Mouse (Mus musculus): ENCODE measurements around the gene Dock9.

Dock9 gene

GRCm38 (mm10) chr14:121797457-121798410 is at the start of gene Dock9:
Gene Dock9 (minus strand): TSS chr14:121797837.
- peak; percentile 64 to 79 for DNase-seq (ENCODE audit: low spot score in 2 of 2)

DNA sequence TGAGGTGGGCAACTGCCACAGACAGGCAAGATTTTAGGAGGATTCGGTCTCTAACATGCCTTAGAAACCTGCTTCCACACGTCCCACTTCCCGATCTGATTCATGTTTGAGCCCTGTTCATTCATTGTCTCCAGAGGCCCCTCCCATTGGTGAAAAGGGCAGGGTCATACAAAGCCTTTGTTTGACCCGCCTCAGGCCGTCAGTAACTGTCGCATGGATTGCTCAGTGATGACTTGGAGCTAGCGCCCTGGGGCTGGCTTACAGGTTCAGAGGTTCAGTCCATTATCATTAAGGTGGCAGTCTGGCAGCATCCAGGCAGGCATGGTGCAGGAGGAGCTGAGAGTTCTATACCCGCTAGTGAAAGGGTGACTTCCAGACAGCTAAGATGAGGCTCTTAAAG is 46.8 kb upstream of the Dock9 start:
- no peak for DNase-seq (ENCODE audit: low spot score in 2 of 2)

DNA sequence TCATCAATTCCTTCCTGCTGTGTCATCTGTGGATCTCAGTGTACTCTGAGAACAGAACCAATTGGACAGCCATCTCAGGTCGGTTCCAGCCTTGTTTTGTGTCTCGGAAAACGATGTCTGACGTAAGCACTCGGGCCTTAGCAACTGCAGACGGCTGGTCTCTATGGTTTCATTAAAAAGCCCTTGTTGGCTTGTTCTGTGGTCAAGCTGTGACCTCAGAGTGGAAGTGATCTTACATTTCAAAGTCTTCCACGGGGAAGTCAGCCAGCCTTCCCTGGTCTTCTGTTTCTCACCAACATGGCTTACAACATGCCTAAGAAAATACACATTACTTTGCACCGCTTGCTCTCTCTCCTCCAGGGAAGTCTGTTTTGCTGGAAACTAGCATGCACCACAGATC is 42.6 kb upstream of the Dock9 start:
- no peak for DNase-seq (ENCODE audit: low spot score in 2 of 2)

DNA sequence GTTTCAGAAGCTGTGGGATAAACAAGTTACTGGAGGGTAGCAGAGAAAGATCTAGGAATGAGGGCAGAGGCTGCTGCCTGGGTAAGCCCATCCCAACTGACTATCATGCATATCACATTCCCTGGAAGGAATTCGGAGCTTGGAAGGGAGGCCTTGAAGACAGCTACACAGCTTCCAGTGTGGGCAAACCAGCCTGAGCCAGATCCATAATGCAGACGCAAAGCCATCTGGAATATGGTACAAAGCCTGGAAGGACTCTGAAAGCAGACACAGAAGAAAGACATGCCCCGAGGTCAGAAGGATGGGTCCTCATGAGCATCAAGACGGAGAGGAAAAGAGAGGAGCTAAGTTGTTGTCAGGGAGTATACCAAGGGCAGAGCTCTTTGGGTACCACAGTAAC is 40.5 kb upstream of the Dock9 start:
- DNase-seq (ENCODE audit: low spot score in 2 of 2): no peak

GRCm38 (mm10) chr14:121833001-121833520 is 35.4 kb upstream of the Dock9 start:
- DNase-seq (ENCODE audit: low spot score in 2 of 2): no peak

GRCm38 (mm10) chr14:121829816-121830442 is 32.3 kb upstream of the Dock9 start:
- no peak for DNase-seq (ENCODE audit: low spot score in 2 of 2)

GRCm38 (mm10) chr14:121827091-121827490 is 29.5 kb upstream of the Dock9 start:
- DNase-seq (ENCODE audit: low spot score in 2 of 2): no peak

DNA sequence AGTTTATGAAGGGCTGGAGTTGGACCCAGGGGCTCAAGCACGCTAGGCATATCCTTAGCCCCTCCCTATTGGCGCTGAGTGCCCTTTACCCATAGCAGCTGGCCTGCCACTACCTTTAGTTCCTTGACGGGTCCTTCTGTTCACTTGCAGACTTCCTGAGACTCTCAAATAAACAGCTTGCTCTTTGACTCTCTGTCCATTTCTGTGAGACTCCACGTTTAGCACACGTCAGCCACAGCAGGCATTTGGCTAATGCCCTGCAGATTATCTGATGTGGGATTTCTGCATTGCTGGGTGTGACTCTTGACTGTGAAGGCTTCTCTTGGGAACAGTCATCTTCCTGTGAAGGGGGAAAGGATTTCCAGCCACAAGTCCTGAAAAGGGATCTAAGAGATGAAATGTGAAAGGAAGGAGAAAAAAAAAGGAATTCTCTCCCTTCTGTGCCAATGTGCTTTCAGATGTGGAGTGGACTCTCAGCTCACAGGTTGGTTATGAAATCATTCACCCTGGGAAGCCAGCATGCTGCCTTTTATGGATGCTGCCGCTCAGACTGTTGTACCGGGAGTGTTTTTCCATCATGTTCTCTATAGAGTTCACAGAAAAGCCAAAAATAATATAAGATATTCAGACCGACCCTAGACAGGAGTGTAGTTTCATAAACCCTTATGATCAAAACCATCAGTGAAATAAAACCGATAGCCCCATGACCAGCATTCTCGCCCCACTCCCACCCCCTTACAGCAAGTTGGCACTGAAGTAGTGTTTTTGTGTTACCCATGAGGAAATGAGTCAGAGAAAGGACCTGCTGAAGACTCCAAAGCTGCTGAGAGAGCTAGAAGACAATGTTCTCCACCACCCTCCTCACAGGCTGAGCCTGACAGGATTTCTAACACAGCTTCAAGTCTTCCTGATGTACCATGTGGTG is 28.1 kb upstream of the Dock9 start:
- DNase-seq (ENCODE audit: low spot score in 2 of 2): no peak

DNA sequence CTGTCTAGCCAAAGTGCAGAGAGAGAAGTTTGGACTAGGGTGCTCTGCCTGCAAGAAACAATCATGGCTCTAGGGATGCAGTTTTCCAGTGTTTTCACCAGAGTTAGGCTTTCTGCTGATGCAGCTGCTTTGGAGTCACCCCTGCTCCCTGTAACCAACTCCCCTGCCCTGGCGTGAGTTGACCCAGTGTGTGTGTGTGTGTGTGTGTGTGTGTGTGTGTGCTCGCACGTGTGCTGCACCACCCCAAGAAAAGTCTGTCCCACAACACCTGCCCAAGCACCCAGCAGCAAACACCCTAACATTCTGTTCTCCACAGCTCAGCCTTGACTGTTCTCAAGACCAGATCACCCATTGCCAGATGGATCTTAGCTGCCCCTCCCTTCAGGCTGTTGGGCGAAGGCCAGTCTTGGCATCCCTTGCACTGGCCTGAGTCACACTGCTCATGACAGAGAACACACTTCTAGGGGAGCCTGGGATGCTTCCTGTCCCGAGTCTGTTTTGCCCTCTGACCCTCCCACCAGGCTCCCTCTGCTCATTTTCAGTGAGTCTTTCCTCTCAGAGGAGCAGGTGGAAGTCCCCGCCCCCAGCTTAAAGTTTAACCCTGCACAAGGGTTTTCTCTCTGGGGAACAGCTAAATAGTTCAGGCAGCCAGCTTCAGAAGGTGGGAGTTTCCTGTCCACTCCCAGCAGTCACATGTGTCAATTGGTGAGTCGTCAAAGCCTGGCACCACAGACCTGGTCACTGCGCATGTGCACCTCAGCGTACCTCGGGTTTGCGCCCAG is 26.9 kb upstream of the Dock9 start:
- DNase-seq (ENCODE audit: low spot score in 2 of 2): peak in 1 of 2 experiments; percentile 17

- no peak for DNase-seq (ENCODE audit: low spot score in 2 of 2)
These were observed 25.4 kb upstream of the Dock9 start for GRCm38 (mm10) chr14:121822997-121823396.

DNA sequence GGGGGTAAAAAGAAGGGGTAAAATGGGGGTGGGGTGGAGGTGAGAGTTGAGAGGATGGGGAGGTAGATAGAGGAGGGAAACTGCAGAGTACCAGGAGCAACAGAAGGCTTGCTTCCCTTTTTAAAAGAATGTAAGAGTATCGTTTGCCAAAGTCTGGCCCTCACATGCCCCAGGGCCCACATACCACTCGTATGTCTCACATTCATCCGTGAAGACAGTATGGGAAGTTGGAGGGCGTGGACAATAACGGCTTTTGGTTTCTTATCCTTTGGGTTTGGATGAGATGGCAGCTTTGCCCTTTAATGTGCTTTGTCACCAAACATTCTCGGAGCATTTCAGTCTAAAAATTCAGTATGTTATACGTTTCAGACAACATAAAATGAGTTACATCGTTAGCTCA is 24.9 kb upstream of the Dock9 start:
- DNase-seq (ENCODE audit: low spot score in 2 of 2): no peak

- no peak for DNase-seq (ENCODE audit: low spot score in 2 of 2)
These were observed 9.2 kb upstream of the Dock9 start for GRCm38 (mm10) chr14:121806791-121807190.

DNA sequence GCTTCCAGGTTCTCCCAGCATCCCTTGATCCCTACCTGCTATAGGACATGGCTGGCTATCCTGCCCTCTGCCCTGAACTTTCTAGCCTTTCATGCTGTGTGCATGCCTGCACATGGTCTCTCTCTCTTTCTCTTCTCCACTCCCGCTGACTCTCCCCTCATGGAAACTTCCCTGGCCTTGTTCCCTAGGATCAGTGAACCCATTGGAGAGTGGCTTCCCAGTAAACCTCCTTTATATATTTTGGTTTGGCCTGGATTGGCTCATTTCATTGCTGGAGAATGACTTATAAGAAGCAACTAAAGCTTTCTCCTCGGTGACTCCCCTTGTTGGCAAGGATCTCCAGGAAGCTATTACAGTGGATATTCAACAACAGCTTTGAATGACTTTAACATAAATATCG is 8.7 kb upstream of the Dock9 start:
- DNase-seq (ENCODE audit: low spot score in 2 of 2): no peak

- peak in 1 of 2 experiments; percentile 46 for DNase-seq (ENCODE audit: low spot score in 2 of 2)
These were observed 6.8 kb upstream of the Dock9 start for GRCm38 (mm10) chr14:121804461-121804860.

- DNase-seq (ENCODE audit: low spot score in 2 of 2): peak in 1 of 2 experiments; percentile 35
These were observed 3.3 kb upstream of the Dock9 start for GRCm38 (mm10) chr14:121800962-121801361.

DNA sequence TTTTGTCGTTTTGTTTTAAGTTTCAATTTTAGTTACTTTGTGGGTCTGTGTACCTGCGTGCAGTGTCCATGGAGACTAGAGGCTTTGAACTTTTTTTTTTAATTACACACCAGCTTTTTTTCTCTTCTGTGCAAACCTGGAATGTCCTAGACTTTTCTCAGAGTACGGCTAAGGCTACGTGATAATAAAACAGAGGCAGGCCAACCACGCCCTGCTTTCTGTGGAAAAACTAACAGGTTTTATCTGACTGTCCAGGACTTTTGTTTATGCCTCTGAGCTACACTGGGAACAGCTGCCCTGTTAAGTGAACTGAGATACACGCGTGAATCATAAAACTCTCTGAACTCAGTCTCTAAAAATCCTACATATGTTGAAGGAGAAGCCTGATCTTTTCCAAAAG is 1.5 kb upstream of the Dock9 start:
- DNase-seq (ENCODE audit: low spot score in 2 of 2): no peak

- DNase-seq (ENCODE audit: low spot score in 2 of 2): peak; percentile 62 to 84
These were observed 768 bp upstream of the Dock9 start for GRCm38 (mm10) chr14:121798411-121798799.

DNA sequence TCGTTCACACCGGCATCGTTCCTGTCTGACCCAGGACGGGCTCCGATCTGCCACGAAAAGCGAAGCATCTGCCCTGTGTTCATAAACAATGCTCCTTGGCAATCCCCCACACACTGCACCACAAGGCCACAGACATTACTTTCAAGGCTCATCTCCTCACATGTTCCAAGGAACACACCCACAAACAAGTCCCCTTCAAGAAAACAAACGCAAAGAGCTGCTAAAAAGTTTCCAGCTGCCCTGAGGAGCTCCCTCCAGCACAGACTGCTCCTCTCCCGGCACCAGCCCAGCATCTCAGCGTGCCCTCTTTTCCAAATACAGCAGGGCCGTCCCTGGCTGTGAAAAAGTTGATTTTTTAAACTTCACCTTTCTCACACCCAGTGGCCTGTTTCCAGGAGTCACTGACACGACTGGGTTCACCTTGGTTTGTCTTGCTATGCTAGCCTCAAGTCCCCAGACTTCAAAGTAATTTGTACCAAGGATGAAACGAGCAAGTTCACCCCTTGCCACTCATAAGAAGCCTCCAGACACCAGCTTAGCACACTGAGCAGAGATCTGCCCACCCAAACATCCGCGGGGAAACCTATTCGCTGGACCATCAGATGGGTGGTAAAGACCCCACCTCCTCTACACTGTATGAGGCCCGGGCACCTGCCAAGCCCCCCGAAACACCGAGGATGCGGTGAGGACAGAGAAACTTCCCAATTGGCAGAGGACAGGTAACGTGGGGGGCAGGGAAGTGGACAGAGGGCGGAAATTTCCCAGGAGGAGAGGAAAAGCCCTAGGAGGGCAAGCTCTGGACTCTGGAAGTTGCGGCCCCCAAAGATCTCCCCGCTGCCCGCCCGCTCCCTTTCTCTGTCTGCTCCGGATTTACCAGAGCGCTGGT is 823 bp downstream of the Dock9 start:
- peak in 1 of 2 experiments; percentile 13 for DNase-seq (ENCODE audit: low spot score in 2 of 2)

DNA sequence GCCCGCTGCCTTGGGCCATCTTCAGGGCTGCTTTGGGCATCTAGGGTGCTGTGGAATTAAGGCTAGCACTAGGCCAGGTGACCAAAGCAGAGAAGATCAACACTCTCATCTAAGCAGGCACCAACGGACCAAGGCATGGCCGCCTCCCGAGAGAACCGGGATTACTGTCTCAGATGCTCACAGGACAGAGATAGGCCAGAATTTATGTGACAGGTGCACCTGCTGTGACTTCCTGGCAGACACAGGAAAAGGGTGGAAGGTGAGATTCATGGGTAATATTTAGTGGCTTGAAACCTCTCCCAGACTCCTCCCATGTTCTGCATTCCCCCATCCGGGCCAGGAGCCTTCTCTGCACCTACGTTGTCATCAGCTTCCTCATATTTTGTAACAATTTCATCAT is 2.1 kb downstream of the Dock9 start:
- DNase-seq (ENCODE audit: low spot score in 2 of 2): no peak

DNA sequence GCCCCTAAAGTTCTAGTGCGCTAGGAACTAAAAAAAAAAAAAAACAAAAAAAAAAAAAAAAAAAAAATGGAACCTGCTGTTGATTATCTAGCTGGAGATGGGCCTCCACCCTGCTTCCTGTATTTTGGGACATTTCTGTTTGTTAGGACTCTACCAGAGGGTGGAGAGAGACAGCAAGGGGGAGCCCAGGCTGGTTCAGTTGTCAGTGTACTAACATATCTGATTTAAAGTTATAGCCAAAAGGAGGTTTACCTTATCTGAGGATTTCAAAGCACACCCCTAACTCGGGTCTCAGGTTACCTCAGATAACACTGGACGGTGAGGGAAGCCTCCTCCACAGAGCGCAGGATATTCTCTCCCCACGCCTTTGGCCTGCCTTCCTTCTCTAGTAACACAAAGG is 4.0 kb downstream of the Dock9 start:
- DNase-seq (ENCODE audit: low spot score in 2 of 2): no peak

All from spleen, postnatal 10 days (tissue).